Comparison of ENCODE assay signal across 8 mouse cellular contexts in the genomic region with DNA sequence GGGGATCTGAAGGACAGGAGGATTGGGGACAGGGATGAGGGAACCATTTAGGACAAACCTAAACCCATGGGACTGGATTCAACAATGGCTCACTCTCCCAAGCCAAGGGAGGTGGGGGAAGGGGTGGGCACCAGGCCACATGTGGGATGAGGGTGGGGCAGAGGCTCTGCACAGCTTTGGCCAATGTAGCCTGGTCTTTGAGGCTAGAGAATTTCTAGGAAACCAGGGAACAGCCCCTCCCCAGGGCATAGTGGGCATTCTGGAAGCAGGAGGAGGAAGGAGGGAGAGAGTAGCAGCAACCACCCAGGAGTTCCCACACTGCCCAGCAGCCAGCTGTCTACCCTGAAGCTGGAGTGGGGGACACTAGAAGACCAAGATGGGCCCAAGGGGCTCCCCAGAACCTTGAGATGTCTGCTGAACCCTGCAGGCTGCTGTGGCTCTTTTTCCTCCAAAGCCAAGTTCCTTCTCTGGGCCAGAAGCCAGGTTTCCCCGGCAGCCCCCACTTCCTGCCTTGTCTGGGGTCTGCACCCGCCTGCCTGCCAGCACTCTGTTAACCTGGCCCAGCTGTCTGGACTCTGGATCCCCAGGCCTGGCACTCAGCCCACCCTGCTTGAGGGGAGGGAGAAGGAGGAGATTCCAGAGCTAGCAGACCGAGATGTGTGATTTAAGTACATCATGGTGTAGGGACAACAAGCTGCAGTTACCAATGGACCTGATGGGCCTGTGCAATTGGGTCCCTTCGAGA. TPM values are rescaled to one million over a fixed set of nuclear protein-coding genes. Genes with fewer than 3 reads are reported as not detected.
DNase-seq lines count a peak whose midpoint lies in the region; ATAC-seq and TF ChIP-seq lines count a peak whose summit lies in the region.

No protein-coding gene starts in this region.

- intact Hi-C loops in heart, adult 2 months (cut with DNase I) = no loop called here

- no peak overlapping the region for H3K4me3 ChIP-seq in heart, adult 2 months
- H3K4me3 ChIP-seq in intestine, postnatal 0 days (ENCODE audit: low read depth, low read length) = no peak overlapping the region
- H3K4me3 ChIP-seq in lung, embryonic 16.5 days (ENCODE audit: low read length) = no peak overlapping the region
- no peak overlapping the region for H3K4me3 ChIP-seq in stomach, embryonic 15.5 days (replicated peaks)

- TF ChIP-seq POLR2A in heart, adult 2 months (IDR thresholded peaks at IDR 0.05; ENCODE audit: insufficient read depth, low read depth, low read length) = no peak

- 5% methylated on average over 4 of the region's 4 CpGs for WGBS in heart, adult 2 months
- 34% methylated on average over 4 of the region's 4 CpGs for WGBS in intestine, postnatal 0 days
- WGBS in lung, embryonic 16.5 days = 4% methylated on average over 4 of the region's 4 CpGs
- WGBS in stomach, embryonic 15.5 days = 19% methylated on average over 4 of the region's 4 CpGs

- H3K9ac ChIP-seq in heart, adult 2 months (ENCODE audit: low read depth, low read length) = no peak overlapping the region
- no peak overlapping the region for H3K9ac ChIP-seq in intestine, postnatal 0 days (ENCODE audit: low read depth, low read length)
- peak overlapping the region; percentile 32 for H3K9ac ChIP-seq in lung, embryonic 16.5 days (ENCODE audit: low read length)
- no peak overlapping the region for H3K9ac ChIP-seq in stomach, embryonic 15.5 days

- H3K79me2 ChIP-seq in heart, adult 2 months (replicated peaks; ENCODE audit: control insufficient read depth, insufficient read depth, low read length) = no peaks in the 10 kb centered on the region

- H3K36me3 ChIP-seq in heart, adult 2 months (ENCODE audit: control insufficient read depth, insufficient read depth, low read length) = no peaks in the 10 kb centered on the region
- H3K36me3 ChIP-seq in intestine, postnatal 0 days (ENCODE audit: control insufficient read depth, insufficient read depth) = no peaks in the 10 kb centered on the region
- no peaks in the 10 kb centered on the region for H3K36me3 ChIP-seq in lung, embryonic 16.5 days (ENCODE audit: control insufficient read depth, insufficient read depth, low read length)
- H3K36me3 ChIP-seq in stomach, embryonic 15.5 days = no peaks in the 10 kb centered on the region

- DNase-seq in frontal cortex, postnatal 10 days (ENCODE audit: low spot score in 2 of 2) = peak; percentile 78
- peak; percentile 63 for DNase-seq in brain, embryonic 18.5 days (ENCODE audit: low read depth, low spot score)
- DNase-seq in heart, adult 2 months = peak; percentile 68 to 74
- DNase-seq in cerebellum, adult 11-12 months = no peak

- no peak overlapping the region for H3K27ac ChIP-seq in heart, adult 2 months
- peak overlapping the region; percentile 23; the same call in 1 of the 2 replicates for H3K27ac ChIP-seq in intestine, postnatal 0 days (ENCODE audit: low read depth, low read length)
- peak overlapping the region; percentile 89 for H3K27ac ChIP-seq in lung, embryonic 16.5 days (ENCODE audit: low read length)
- peak overlapping the region; percentile 85 for H3K27ac ChIP-seq in stomach, embryonic 15.5 days

- ATAC-seq in frontal cortex, adult (ENCODE audit: low TSS enrichment) = no peak
- 0 out of 2 replicates have a peak, but pooled peaks have one; percentile 37 for ATAC-seq in intestine, postnatal 0 days
- peak; percentile 95 for ATAC-seq in lung, embryonic 16.5 days (ENCODE audit: low read depth)
- peak; percentile 76 for ATAC-seq in stomach, embryonic 15.5 days (ENCODE audit: insufficient read depth, low FRiP score, low read depth)

- no peaks in the 10 kb centered on the region for H3K27me3 ChIP-seq in heart, adult 2 months (ENCODE audit: control insufficient read depth, insufficient read depth, low read length)
- H3K27me3 ChIP-seq in intestine, postnatal 0 days (replicated peaks; ENCODE audit: control insufficient read depth, insufficient read depth, low read length) = peaks cover 5% of the 10 kb centered on the region; the same call in 1 of the 2 replicates
- peaks cover 5% of the 10 kb centered on the region; the same call in 1 of the 2 replicates for H3K27me3 ChIP-seq in lung, embryonic 16.5 days (ENCODE audit: control insufficient read depth, insufficient read depth, low read depth, low read length)
- H3K27me3 ChIP-seq in stomach, embryonic 15.5 days (replicated peaks) = no peaks in the 10 kb centered on the region

- no peak for TF ChIP-seq EP300 in heart, adult 2 months (IDR thresholded peaks at IDR 0.05; ENCODE audit: insufficient read depth, low read depth, low read length)

- H3K9me3 ChIP-seq in intestine, postnatal 0 days (ENCODE audit: control insufficient read depth) = no peaks in the 10 kb centered on the region
- no peaks in the 10 kb centered on the region for H3K9me3 ChIP-seq in lung, embryonic 16.5 days (ENCODE audit: control insufficient read depth, low read length)
- no peaks in the 10 kb centered on the region for H3K9me3 ChIP-seq in stomach, embryonic 15.5 days

- no peak overlapping the region for H3K4me2 ChIP-seq in intestine, postnatal 0 days (replicated peaks; ENCODE audit: low read depth)
- peak overlapping the region; percentile 21; the same call in 1 of the 2 replicates for H3K4me2 ChIP-seq in lung, embryonic 16.5 days (ENCODE audit: low read depth, low read length)
- peak overlapping the region; percentile 30 for H3K4me2 ChIP-seq in stomach, embryonic 15.5 days

- TF ChIP-seq CTCF in heart, adult 2 months (IDR thresholded peaks at IDR 0.05) = no peak
- TF ChIP-seq CTCF in intestine, postnatal 0 days (IDR thresholded peaks at IDR 0.05; ENCODE audit: low read depth) = no peak

- H3K4me1 ChIP-seq in heart, adult 2 months (ENCODE audit: control insufficient read depth, insufficient read depth, low read length) = peaks cover 6% of the 10 kb centered on the region; the same call in 1 of the 2 replicates
- H3K4me1 ChIP-seq in intestine, postnatal 0 days (replicated peaks; ENCODE audit: control insufficient read depth, insufficient read depth, low read length) = no peaks in the 10 kb centered on the region; the same call in 1 of the 2 replicates
- H3K4me1 ChIP-seq in lung, embryonic 16.5 days (replicated peaks; ENCODE audit: control insufficient read depth, insufficient read depth, low read length) = peaks cover 27% of the 10 kb centered on the region
- peaks cover 36% of the 10 kb centered on the region for H3K4me1 ChIP-seq in stomach, embryonic 15.5 days

RNA-seq across cellular contexts. Expression of a gene that starts 35.5 kb away (rescaled TPM):
- 1 to 10 TPM; 1.6 to 2.3 TPM for total RNA-seq in heart, adult 2 months (2021)
- 1.8 and 2.0 TPM in 2 replicates for polyA plus RNA-seq in heart, adult 2 months (2012; rRNA removed)
- 3.2 and 3.9 TPM in 2 replicates for polyA plus RNA-seq in intestine, postnatal 0 days (2015; fragmentation: Nextera tagmentation; extraction: Ambion mirVana)
- 4.0 and 5.0 TPM in 2 replicates for polyA plus RNA-seq in lung, embryonic 16.5 days (2015; fragmentation: Nextera tagmentation; extraction: Ambion mirVana)
- polyA plus RNA-seq in stomach, embryonic 15.5 days (2015; fragmentation: Nextera tagmentation; extraction: Ambion mirVana) = 6.6 and 7.7 TPM in 2 replicates

RNA-seq across cellular contexts. Expression of a gene that starts 45.7 kb away (rescaled TPM):
- total RNA-seq in heart, adult 2 months (2021) = 10 to 100 TPM; 12.2 to 12.9 TPM
- 63.3 and 64.4 TPM in 2 replicates for polyA plus RNA-seq in heart, adult 2 months (2012; rRNA removed)
- 1.2 and 1.4 TPM in 2 replicates for polyA plus RNA-seq in intestine, postnatal 0 days (2015; fragmentation: Nextera tagmentation; extraction: Ambion mirVana)
- polyA plus RNA-seq in lung, embryonic 16.5 days (2015; fragmentation: Nextera tagmentation; extraction: Ambion mirVana) = 6.6 and 7.0 TPM in 2 replicates
- 7.8 and 8.3 TPM in 2 replicates for polyA plus RNA-seq in stomach, embryonic 15.5 days (2015; fragmentation: Nextera tagmentation; extraction: Ambion mirVana)

RNA-seq across cellular contexts. Expression of a gene that starts 57.7 kb away (rescaled TPM):
- under 1 TPM; 0.23 to 0.52 TPM for total RNA-seq in heart, adult 2 months (2021)
- polyA plus RNA-seq in heart, adult 2 months (2012; rRNA removed) = 1.3 and 1.5 TPM in 2 replicates
- polyA plus RNA-seq in intestine, postnatal 0 days (2015; fragmentation: Nextera tagmentation; extraction: Ambion mirVana) = not detected in 2 replicates
- polyA plus RNA-seq in lung, embryonic 16.5 days (2015; fragmentation: Nextera tagmentation; extraction: Ambion mirVana) = 0.08 TPM in 1 of 2 replicates, not detected in the other
- 0.17 and 0.45 TPM in 2 replicates for polyA plus RNA-seq in stomach, embryonic 15.5 days (2015; fragmentation: Nextera tagmentation; extraction: Ambion mirVana)
